Mouse (Mus musculus): ENCODE results near the gene Synj2.

The Synj2 gene

DNA sequence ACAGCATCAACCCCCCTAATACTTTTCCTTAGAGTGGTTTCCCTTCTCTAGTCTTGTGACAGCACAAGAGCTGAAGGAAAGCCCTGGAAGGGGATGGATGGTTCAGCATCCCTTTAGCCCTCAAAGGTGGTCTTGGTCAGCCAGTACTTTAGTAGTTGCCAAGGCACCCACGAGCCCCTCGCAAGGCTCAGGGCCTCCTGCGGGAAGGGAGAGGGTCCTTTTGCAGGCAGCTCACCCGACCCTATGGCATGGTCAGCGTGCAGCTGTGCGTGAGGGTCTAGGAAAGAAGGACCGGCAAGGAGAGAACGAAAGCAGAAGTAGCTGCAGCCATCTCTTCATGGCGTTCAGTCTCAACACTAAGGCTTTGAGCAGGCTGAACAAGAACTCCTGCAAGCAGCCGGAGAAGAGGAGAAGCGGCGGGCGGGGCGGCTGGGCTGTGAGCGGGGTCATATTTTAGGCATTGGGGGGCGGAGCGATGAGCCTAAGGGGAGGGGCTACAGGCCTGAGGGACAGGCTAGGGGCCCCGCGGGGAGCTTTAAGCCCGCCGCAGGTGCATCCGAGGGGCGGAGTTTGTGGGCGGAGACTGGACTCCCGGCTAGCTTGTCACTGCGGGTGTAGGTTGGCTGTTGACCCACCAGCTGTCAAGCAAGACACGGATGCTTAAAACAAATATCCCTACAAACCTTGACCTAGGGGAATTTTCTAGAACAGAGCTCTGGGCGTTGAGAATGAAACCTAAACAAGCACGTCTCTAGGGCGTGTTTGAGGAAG lies 6.3 kb upstream of the Synj2 start:
- DNase-seq (ENCODE audit: low spot score in 2 of 2) = peak; percentile 91

DNA sequence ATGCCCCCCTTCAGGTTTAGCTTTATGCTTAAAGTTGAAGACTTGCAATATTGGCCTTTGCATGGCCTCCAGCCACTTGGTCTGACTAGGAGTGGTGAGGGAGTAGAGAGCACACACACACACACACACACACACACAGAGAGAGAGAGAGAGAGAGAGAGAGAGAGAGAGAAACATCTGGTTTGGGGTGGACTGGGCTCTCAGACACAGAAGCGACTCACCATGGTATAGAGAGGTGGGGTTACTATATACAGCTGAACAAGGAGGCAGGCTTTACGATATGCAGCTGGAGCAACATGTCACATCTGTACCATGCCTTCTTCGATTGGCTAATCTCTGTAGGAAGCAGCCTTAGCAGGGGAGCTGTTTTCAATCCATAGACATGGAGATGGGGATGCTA lies 5.4 kb upstream of the Synj2 start:
- DNase-seq (ENCODE audit: low spot score in 2 of 2) = no peak

DNA sequence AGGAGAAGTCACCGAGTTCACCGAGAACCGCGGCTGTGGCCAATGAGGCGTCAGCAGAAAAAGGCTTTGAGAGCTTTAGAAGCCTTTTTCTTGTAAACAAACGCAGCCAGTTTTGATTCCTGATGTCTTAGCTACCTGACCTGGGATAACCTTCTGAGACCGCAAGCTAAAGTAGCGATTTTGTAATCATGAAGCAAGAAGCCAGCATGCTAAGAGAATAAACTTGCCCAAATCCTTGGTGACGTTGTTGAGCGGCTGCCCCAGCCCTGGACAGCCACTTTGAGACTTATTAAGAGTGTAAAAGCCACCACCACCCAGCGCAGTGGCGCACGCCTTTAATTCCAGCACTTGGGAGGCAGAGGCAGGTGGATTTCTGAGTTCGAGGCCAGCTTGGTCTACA lies 4.8 kb upstream of the Synj2 start:
- peak; percentile 38 to 43 for DNase-seq (ENCODE audit: low spot score in 2 of 2)

DNA sequence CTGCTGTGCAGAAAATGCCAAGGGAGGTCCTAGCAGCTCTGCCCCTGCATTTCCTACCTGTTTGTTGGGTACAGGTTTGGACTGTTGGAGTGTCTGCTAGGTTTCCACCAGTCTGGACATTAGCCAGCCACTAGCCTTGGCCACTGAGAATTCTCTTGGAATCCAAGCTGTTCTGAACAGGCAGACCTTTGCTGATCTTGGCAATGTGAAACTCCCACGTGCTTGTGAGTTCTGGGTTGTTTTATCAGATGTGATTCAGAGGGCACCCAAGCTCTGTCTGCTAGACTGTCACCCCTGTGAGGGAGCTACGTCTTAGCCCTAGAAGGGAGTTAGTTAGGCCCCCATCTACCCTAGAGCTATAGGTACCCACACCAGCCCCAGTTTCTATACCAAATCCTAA lies 3.6 kb upstream of the Synj2 start:
- DNase-seq (ENCODE audit: low spot score in 2 of 2) = no peak

DNA sequence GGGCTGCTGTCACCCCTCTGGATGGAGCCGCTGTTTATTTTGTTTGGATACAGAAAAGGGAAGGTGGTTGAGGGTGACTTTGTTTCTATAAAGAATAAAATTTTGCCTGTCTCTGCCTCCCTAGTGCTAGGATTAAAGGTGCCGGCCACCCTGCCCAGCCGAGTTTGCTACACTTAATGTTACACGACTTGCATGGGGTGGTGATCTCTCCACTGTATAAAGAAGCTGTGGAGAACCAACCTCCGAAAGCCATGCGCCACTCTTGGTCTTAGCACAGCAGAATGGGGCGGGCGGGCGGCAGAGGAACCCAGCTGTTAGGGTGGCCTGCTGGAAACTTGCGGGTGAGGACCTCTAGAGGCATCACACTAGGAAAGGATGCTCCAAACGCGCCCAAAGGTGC lies 1.2 kb upstream of the Synj2 start:
- no peak for DNase-seq (ENCODE audit: low spot score in 2 of 2)

DNA sequence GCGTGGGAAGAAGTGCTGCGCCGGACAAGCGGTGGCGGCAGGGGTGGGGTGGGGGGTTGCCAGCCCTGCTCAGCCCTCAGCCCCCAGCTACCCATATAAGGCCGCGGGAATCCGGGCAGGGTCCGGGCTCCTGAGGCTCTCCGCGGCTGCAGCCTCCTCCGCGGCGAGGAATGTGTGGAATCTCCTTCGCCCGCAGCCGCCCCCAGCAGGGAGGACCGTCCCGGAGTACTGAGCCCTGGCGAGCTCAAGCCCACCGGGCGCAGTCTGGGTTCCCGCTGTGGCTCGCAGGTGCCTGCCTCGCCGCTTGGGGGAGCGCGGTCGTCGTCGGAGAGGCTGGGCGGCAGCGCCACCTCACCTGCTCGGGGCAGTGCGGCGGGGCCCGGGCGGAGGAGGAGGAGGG lies 288 bp upstream of the Synj2 start:
- peak; percentile 79 to 80 for DNase-seq (ENCODE audit: low spot score in 2 of 2)

DNA sequence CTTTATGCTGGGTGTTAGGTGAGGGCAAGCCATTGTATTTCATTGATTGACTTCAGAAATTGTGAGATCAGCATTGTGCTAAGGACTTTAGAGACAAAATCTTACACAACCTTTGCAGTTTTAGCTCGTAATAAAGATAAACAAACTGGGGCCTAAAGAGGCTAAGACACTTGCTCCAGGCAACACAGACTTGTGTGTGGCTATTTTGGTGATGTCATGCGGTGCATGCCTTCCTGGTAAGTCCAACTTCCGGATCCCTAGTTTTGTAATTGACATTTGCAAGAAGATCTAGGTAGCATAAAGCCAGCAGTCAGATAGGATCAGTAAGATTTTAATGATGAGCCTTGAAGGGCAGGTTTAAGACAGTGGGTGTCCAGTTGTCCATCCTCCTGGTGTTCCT lies 1.1 kb downstream of the Synj2 start:
- DNase-seq (ENCODE audit: low spot score in 2 of 2) = no peak

DNA sequence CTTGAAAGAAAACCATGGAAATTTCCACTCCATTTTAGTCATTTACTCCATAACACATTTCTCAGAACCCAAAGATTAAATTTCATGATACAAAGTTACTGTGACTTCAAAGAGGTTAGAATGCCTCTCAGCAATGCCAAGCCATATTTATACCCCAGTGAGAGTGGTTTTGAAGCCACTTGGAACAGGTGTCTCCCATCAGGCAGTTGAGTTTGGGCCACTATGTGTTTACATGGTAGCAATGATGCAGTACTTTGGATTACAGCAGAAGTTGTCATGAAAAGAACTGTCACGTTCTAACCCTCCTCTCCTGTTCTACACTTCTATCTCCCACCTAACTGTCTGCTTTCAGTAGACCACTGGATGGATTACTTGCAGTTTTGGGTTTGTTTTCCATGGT lies 2.0 kb downstream of the Synj2 start:
- DNase-seq (ENCODE audit: low spot score in 2 of 2) = no peak

DNA sequence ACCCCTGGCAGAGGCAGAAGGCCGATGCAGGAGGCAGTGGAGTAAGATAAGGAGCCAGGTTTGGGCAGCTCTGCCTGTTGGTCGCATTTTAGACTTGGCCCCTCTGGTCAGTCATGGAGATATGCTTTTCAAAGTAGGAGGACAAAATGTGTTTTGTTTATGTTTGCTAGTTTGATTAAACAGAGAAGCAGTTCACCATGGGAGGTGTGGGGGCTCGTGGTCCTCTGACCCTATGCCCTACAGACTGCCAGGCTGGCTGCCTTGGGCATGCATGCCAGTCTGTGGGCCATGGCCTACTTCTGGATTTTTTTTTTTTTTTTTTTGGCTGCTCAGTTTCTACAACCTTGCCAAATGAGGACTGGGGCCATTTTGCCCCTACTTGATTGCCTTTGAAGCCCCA lies 6.0 kb downstream of the Synj2 start:
- DNase-seq (ENCODE audit: low spot score in 2 of 2) = no peak

DNA sequence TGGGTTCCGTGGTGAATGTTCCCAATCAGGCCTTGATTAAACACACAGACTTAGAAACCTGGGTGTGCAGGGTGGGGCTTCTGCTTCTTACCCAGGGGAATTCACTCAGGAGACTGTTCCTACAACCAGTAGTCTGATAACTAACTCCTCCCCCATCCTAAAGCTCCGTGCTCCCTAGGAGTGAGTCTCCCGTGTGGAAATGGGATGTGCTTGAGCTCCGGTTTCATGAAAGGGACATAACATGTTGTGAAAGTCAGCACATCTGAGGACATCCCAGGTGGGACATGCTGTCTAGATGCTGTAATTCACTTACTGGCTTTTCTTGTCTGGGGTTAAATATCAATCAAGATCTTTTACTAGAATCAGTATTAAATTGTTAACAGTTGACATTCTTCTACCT lies 11.4 kb downstream of the Synj2 start:
- no peak for DNase-seq (ENCODE audit: low spot score in 2 of 2)

DNA sequence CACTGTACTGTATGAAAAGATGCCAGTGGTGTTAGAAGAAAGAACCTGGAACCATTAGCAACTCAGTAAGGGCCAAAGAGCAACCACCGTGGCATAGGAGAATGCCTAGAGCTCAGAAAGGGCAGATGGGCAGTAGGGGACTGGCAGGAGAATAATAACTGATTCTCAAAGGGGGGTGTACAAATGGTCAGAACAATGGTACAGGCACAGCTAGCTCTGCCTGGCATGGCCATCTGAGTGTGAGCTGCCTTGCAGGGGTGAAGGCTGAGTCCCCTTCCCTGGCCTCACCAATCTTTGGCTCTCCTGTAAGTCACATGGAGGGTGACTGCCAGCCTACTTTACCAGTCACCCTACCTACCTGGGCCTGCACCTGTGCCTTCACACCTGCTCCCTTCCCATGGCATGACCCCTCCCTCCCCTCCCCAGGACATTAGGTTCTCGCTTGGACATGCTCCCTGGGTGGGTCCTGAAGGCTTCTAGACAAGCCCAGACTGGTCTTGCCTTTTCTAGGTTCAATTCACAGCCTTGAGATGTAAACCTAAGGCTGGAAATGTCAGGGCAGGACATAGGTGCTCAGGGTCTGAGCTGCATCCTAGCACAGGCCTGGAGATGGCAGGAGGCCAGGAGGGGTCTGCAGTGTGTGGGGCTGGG lies 15.4 kb downstream of the Synj2 start:
- no peak for DNase-seq (ENCODE audit: low spot score in 2 of 2)

DNA sequence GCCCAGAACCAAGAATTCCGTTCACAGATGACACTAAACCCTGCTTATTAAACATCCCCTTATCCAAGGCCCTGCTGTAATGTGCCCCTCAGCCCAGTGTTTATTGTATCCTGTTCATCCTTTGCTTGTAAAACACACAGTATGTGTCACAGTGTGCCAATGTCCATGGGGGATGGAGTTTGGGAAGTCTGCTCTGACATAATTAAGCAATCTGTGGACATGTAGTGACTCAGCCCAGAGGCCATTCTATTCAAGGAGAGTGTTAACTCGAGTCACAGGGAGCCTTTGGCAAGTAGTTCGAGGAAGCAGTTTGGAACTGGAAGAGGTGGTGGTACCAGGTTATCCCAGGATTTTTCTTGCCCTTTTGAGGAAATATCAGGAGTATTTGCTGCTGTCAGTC lies 16.0 kb downstream of the Synj2 start:
- DNase-seq (ENCODE audit: low spot score in 2 of 2) = no peak

DNA sequence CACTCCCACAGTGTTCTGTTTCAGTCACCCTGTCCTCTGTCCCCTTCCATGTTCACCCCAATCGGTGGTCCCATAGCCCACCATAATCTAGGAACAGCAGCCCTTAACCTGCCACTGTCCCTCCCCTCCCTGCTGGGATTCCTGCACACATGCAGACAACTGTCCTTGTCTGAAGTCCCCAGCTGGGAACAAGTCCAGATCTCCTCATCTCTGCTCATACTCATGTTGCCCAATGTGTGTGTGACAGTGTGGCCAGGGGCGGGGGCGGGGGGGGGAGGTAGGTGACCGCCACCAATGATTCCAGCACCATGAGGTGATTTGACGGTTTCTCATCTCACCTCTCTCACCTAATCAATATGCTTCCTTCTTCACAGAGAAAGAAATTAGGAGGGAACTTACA lies 17.1 kb downstream of the Synj2 start:
- DNase-seq (ENCODE audit: low spot score in 2 of 2) = no peak

DNA sequence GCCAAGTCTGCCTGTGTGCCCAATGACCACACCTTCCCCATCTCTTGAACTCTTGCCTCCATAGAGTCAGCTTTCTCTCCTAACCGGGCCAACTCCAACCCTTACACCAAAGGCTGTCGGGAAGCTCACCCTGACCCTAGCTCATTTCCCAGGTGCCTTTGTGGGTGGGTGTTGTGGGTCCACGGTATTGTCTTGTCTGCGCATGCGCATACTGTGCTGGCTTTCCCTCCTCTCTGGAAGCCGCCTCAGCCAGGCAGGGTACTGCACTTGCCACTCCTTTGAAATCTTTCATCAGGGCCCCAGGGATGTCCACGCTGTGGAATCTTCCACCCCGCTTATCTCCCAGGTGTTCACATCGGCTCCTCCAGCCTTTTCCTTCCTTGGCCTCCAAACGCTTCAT lies 17.6 kb downstream of the Synj2 start:
- no peak for DNase-seq (ENCODE audit: low spot score in 2 of 2)

DNA sequence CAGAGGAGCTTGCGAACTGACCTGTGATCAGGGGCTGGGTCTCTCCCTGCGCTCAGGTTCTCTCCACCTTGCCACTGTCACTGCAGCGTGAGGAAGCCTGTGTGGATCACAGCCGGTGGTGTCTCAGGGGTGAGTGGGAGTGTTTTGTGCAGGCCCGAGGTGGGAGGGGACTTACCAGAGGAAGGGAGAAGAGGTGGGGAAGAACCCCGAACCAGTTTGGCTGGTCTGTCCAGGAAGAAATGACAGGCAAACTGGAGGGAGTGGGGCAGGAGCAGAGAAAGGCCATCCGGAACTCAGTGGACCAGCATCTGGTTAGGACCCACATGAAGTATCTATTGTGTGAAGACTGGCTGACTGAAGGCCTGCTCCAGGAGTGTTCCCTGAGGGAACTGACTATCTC lies 18.0 kb downstream of the Synj2 start:
- DNase-seq (ENCODE audit: low spot score in 2 of 2) = no peak

DNA sequence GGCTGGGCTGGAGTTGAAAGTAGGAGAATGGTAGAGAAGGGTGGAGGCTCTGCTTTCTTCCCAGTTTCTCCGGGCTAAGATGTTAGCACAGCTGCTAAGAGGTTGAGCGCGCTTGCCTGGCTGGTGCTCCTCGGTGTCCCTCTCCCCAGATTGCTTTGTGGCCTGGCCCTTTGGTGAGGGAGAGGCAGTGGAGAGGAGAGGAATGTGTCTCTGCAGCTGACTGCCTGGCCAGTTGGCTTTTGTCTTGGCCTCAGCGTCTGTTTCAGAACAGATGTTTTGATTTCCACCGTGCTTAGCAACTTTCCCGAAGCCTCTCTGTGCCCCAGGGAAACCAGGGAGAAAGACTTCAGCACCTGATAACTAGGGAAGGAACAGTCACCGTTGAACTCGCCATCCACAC lies 18.7 kb downstream of the Synj2 start:
- DNase-seq (ENCODE audit: low spot score in 2 of 2) = no peak

DNA sequence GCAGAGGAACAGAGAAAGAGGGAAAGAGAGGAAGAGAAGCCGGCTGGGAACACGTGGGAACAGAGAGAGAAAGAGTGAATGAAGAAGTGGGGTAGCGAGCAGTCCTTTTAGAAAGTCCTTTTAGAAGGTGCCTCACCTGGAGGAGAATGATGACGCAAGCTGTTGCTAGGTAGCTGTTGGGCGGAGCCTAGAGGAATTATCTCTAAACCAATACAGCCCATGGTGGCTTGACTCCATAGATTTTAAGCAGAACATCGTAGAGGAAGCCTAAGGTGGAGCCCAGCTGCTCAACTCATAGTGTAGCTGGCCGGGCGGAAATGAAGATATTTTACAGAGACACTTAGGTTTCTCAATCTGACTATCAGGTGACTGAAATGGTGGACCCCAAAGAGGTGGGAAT lies 22.7 kb downstream of the Synj2 start:
- DNase-seq (ENCODE audit: low spot score in 2 of 2) = no peak

DNA sequence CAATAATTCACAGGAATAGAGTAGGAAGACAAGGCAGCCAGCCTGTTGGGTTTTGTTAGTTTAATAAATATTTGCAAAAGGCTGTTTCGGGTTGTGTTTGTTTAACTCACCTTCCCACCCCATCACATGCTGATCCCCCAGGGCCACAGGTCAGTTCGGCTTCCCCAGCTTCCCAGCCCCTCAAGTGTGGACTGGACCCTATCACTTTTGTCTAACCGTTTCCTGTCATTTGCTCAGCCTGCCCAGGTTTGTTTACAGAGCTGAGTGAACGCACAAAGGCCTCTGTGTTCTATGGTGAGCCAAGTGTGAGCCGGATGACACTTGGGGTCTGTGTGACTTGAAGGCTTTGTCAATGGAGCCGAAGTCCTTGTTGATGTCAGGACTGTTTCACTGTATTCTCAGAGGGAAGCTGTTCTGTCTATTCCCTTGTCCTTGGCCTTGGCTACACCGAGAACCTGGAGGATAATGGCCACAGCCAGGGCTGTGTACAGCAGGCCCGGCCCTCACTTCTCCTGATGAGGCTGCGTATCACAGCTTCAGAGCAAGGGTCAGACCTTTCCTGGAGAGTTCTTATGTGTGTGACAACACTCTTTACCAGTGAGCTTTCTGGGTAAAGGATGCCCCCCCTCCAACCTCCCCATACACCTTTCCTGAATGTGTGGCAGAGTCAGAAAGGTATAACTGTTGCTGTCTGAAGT lies 24.2 kb downstream of the Synj2 start:
- DNase-seq (ENCODE audit: low spot score in 2 of 2) = no peak

DNA sequence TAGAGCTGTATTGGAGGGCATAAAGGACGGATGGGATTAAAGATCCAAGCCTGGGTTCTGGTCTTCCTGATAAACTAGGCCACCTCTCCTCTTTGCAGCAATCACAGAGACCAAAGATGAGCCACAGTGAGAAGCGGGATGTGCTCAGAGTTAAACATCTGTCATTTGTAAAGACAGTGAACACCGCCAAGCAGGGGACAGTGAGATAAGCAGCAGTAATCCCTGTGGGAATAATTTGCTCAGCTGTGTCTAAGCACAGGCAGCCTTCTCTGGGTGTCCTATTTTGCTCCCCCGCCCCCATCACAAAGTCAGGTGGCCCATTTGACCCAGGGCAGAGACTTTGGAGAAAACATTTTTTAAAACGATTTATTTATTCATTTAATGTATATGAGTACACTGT lies 25.6 kb downstream of the Synj2 start:
- DNase-seq (ENCODE audit: low spot score in 2 of 2) = no peak

DNA sequence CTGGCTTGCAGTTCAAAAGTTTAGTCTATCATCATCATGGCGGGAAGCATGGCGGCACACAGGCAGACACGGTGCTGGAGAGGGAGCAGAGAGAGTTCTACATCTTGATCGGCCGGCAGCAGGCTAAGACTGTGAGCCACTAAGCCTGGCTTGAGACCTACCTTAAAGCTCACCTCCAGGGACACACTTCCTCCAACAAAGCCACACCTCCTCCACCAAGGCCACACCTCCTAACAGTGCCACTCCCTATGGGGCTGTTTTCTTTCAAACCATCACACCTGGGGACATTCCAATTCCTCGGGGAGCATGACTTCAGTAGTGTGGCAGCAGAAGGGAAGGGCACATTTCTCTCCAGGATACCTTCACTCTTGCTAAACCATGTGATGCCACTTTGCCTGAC lies 27.5 kb downstream of the Synj2 start:
- no peak for DNase-seq (ENCODE audit: low spot score in 2 of 2)

DNA sequence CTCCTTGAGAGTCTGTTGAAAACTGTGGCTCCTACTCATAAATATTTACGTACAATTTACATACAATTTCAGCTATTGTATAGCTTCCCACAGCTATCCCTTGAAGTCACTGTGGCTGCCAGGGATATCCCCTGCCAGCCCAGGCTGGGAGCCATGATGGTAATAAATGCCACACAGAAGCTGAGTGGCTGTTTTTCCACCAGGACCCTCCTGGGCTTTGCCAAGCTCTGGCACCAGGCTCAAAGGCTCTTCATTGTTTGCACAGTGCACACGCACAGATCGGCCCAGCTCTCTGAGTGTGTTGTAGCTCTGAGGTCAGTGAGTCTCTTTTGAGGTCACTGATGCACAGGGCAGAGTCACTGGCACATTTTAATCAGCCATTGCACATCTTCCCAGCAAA lies 28.2 kb downstream of the Synj2 start:
- no peak for DNase-seq (ENCODE audit: low spot score in 2 of 2)

DNA sequence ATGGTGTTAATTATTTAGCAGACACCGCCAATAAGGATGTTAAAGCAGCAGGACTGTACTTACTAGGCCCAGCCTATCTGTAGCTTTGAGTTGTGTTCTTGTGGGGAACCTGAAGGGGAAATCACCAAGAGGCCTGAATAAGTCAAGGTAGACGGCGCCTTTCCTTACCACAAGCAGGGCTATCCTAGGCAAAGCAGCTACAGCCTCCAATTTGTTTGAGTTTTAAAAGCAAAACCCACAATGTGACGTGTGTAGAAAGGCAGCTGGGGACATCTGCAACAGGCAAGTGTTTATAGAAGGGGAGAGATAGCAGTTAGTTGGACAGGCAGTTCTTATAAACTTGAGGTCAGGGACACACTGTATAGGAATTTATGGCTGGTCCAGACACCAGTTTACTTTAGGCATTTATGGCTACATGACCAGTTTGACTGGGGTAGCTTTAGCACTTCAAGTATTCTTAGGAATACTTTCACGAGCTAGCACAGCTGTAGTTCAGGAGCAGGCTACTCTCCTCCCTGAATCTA lies 29.3 kb downstream of the Synj2 start:
- DNase-seq (ENCODE audit: low spot score in 2 of 2) = no peak

DNA sequence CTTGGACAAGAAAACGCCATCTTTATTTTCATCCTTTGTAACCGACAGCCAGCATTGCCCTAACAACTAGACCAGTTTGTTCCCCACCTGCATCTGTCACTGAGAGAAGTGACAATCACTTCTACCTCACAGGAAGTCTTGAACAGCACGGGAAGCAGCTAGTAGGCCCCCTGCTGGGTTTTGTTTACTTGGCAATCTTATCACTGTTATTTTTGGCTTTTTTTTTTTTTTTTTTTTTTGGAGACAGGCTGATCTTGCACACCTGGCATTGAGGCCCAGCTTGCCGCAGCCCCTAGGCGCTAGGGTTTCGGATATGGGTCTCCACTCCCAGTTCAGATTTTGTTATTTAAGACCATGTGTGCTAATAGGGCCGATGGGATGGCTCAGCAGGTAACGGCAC lies 32.5 kb downstream of the Synj2 start:
- no peak for DNase-seq (ENCODE audit: low spot score in 2 of 2)
